Mouse (Mus musculus): ENCODE data around the gene Chrm5.
"Not testable (repeated sequence)": the region's sequence is repeated elsewhere in the genome, so short reads cannot be mapped to it uniquely, and the experiment has no call there.

Gene Chrm5

GRCm38 (mm10) chr2:112481564-112481963, 995 bp upstream of the Chrm5 start:
- DNase-seq = peak; percentile 17 to 59

- DNase-seq = no peak
These were observed 4.0 kb downstream of the Chrm5 start for GRCm38 (mm10) chr2:112476554-112476953.

GRCm38 (mm10) chr2:112474997-112475724, 5.4 kb downstream of the Chrm5 start:
- no peak for DNase-seq

GRCm38 (mm10) chr2:112472076-112472475, 8.5 kb downstream of the Chrm5 start:
- peak in 1 of 2 experiments; percentile 33 for DNase-seq

GRCm38 (mm10) chr2:112470961-112471381, 9.6 kb downstream of the Chrm5 start:
- DNase-seq = no peak

GRCm38 (mm10) chr2:112469542-112469941, 11.0 kb downstream of the Chrm5 start:
- DNase-seq = no peak

- DNase-seq = no peak
These were observed 20.0 kb downstream of the Chrm5 start for GRCm38 (mm10) chr2:112460557-112460956.

GRCm38 (mm10) chr2:112454862-112455564, 25.6 kb downstream of the Chrm5 start, which contains the start of gene Emc7:
Gene Emc7 (plus strand): TSS chr2:112454997.
- DNase-seq = peak; percentile 99 to 100

- no peak for DNase-seq
These were observed 26.3 kb downstream of the Chrm5 start for GRCm38 (mm10) chr2:112454125-112454861.

- DNase-seq = not testable (repeated sequence)
These were observed 28.1 kb downstream of the Chrm5 start for GRCm38 (mm10) chr2:112452513-112452912.

GRCm38 (mm10) chr2:112449597-112450296, 30.8 kb downstream of the Chrm5 start:
- peak; percentile 19 to 56 for DNase-seq

GRCm38 (mm10) chr2:112448510-112449059, 32.0 kb downstream of the Chrm5 start:
- DNase-seq = no peak

- not testable (repeated sequence) for DNase-seq
These were observed 32.5 kb downstream of the Chrm5 start for GRCm38 (mm10) chr2:112448046-112448445.

GRCm38 (mm10) chr2:112445511-112445910, 35.1 kb downstream of the Chrm5 start:
- no peak for DNase-seq

- DNase-seq = no peak
These were observed 37.1 kb downstream of the Chrm5 start for GRCm38 (mm10) chr2:112443491-112443890.

GRCm38 (mm10) chr2:112437589-112437988, 43.0 kb downstream of the Chrm5 start:
- no peak for DNase-seq

- DNase-seq = no peak
These were observed 44.3 kb downstream of the Chrm5 start for GRCm38 (mm10) chr2:112436292-112436691.

- DNase-seq = no peak
These were observed 47.2 kb downstream of the Chrm5 start for GRCm38 (mm10) chr2:112433359-112433758.

GRCm38 (mm10) chr2:112432523-112432922, 48.0 kb downstream of the Chrm5 start:
- no peak for DNase-seq

- no peak for DNase-seq
These were observed 50.2 kb downstream of the Chrm5 start for GRCm38 (mm10) chr2:112430403-112430802.

GRCm38 (mm10) chr2:112429665-112430064, 50.9 kb downstream of the Chrm5 start:
- DNase-seq = no peak

Data from cerebellum, postnatal 25 days (tissue).